Mouse (Mus musculus) midbrain, postnatal 0 days (tissue): ENCODE data around the gene Plekhb1. TPM values are rescaled to one million over a fixed set of nuclear protein-coding genes. Genes with fewer than 3 reads are reported as not detected.

Experiments used
- ATAC-seq: fragments of 200-750 bp; cut with Nextera tagmentation; 2 replicates; pipeline ENCODE4 v1.8.0; 2017; ENCODE audit warnings: moderate number of reproducible peaks, mild to moderate bottlenecking, moderate TSS enrichment, moderate library complexity; ENCODE audit not compliant: low FRiP score
- DNase-seq: peaks from one replicate; pipeline ENCODE4 v3.0.0-alpha.2; 2015; ENCODE audit warnings: low spot score
- H3K27ac ChIP-seq: fragments of 300-500 bp; sonication (generic); 2 replicates; pipeline ENCODE4 v1.5.1; 2014; ENCODE audit warnings: low read depth, mild to moderate bottlenecking, low read length, mixed read lengths
- H3K27me3 ChIP-seq: fragments of 300-500 bp; sonication (generic); 2 replicates; pipeline ENCODE4 v1.6.1; 2014; ENCODE audit warnings: low read length, control low read depth, mixed read lengths; ENCODE audit not compliant: insufficient read depth
- H3K36me3 ChIP-seq: fragments of 300-500 bp; sonication (generic); 2 replicates; pipeline ENCODE4 v1.6.1; 2014; ENCODE audit warnings: low read length, control low read depth, mixed read lengths; ENCODE audit not compliant: insufficient read depth
- H3K4me1 ChIP-seq: fragments of 300-500 bp; sonication (generic); 2 replicates; pipeline ENCODE4 v1.6.1; 2014; ENCODE audit warnings: mild to moderate bottlenecking, control low read depth, antibody characterized with exemption, low read length, mixed read lengths; ENCODE audit not compliant: insufficient read depth
- H3K4me2 ChIP-seq: fragments of 300-500 bp; sonication (generic); 2 replicates; pipeline ENCODE4 v1.6.1; 2014; ENCODE audit warnings: low read depth, mild to moderate bottlenecking, low read length, mixed read lengths; ENCODE audit not compliant: poor library complexity, severe bottlenecking
- H3K4me3 ChIP-seq: fragments of 300-500 bp; sonication (generic); 2 replicates; pipeline ENCODE4 v1.5.1; 2014; ENCODE audit warnings: low read depth, mild to moderate bottlenecking, low read length, moderate library complexity
- H3K9ac ChIP-seq: fragments of 300-500 bp; sonication (generic); replicated peaks from 2 replicates; pipeline ENCODE4 v1.6.1; 2014; ENCODE audit warnings: mild to moderate bottlenecking, low read length, moderate library complexity, mixed read lengths; ENCODE audit not compliant: poor library complexity, severe bottlenecking
- H3K9me3 ChIP-seq: fragments of 300-500 bp; sonication (generic); 2 replicates; pipeline ENCODE4 v1.6.1; 2016; ENCODE audit warnings: low read length, control low read depth
- CTCF ChIP-seq: IDR thresholded peaks from 2 replicates; pipeline ENCODE4 v1.5.1; 2016; ENCODE audit warnings: antibody characterized with exemption, mild to moderate bottlenecking
- WGBS: fragments of 180-500 bp; shearing (Covaris S2); extraction: QIAGEN DNeasy Blood & Tissue Kit; methylation state at CpG from one replicate; pipeline ENCODE4 v1.1.7; 2014; 5-methylcytosine and 5-hydroxymethylcytosine counted together
- polyA plus RNA-seq: library from polyadenylated mRNA; unstranded; fragments of >200 nt; fragmentation: Nextera tagmentation; extraction: Ambion mirVana; gene quantifications from 2 replicates; pipeline ENCODE4 v1.2.1, GENCODE M21; 2015
- total RNA-seq: library from RNA; depleted of rRNA; stranded (reverse); fragments of >200 nt; gene quantifications from 2 replicates; pipeline ENCODE4 v1.2.3, GENCODE M21; 2014; rRNA removed

The Plekhb1 gene
- total and polyA plus RNA-seq, 2 experiments from 2014 or later = 29.9 to 46.1 TPM

GRCm38 (mm10) chr7:100607214-100608129 lies 54.7 kb downstream of the Plekhb1 start, which contains the start of gene Rab6a:
Rab6a (plus strand) TSS chr7:100607410.
- H3K4me2 ChIP-seq = peak within 1 kb of the TSS; percentile 60
- H3K9ac ChIP-seq = peak within 1 kb of the TSS; percentile 100
- peak; percentile 99 for DNase-seq
- peak within 1 kb of the TSS; percentile 99 for H3K27ac ChIP-seq
- ATAC-seq = peak; percentile 97
- under 1% methylated on average over 94 of the region's 105 CpGs for WGBS
- H3K36me3 ChIP-seq = no peaks in the 10 kb centered on the region
- TF ChIP-seq CTCF = peak; percentile 62
- no peaks in the 10 kb centered on the region for H3K27me3 ChIP-seq
- H3K4me1 ChIP-seq = peaks cover 9% of the 10 kb centered on the region; the same call in 1 of the 2 replicates
- H3K4me3 ChIP-seq = peak within 1 kb of the TSS; percentile 99
- H3K9me3 ChIP-seq = no peaks in the 10 kb centered on the region

- DNase-seq (no peak), ATAC-seq (no peak)
- Histone ChIP-seq H3K4me3 (no peak overlapping the region), H3K27me3 (no peaks in the 10 kb centered on the region), H3K4me2 (no peak overlapping the region), H3K4me1 (no peaks in the 10 kb centered on the region), H3K9me3 (no peaks in the 10 kb centered on the region), H3K9ac (no peak overlapping the region), H3K36me3 (no peaks in the 10 kb centered on the region), H3K27ac (no peak overlapping the region)
- TF ChIP-seq CTCF = no peak
- 85% methylated on average over 5 of the region's 5 CpGs for WGBS
These were observed 62.0 kb downstream of the Plekhb1 start for GRCm38 (mm10) chr7:100600211-100600610.

GRCm38 (mm10) chr7:100593349-100593748 lies 68.9 kb downstream of the Plekhb1 start:
- TF ChIP-seq CTCF = no peak
- no peak overlapping the region for H3K4me2 ChIP-seq
- no peak for DNase-seq
- H3K4me1 ChIP-seq = no peaks in the 10 kb centered on the region
- H3K27ac ChIP-seq = no peak overlapping the region
- H3K27me3 ChIP-seq = no peaks in the 10 kb centered on the region
- no peaks in the 10 kb centered on the region for H3K9me3 ChIP-seq
- ATAC-seq = no peak
- H3K9ac ChIP-seq = no peak overlapping the region
- H3K36me3 ChIP-seq = no peaks in the 10 kb centered on the region
- H3K4me3 ChIP-seq = no peak overlapping the region

Other genes starting within 250 kb of the Plekhb1 start
- not detected in 2 replicates for gene Ucp3, start 189.4 kb downstream of the Plekhb1 start, total RNA-seq
- 0.06 and 0.16 TPM in 2 replicates for gene Ucp3, start 189.4 kb downstream of the Plekhb1 start, polyA plus RNA-seq
- 93.0 and 118 TPM in 2 replicates for gene Ucp2, start 169.1 kb downstream of the Plekhb1 start, total RNA-seq
- gene Ucp2, start 169.1 kb downstream of the Plekhb1 start, polyA plus RNA-seq = 99.5 and 99.9 TPM in 2 replicates
- 4.1 and 4.3 TPM in 2 replicates for gene Dnajb13, start 147.5 kb downstream of the Plekhb1 start, total RNA-seq
- gene Dnajb13, start 147.5 kb downstream of the Plekhb1 start, polyA plus RNA-seq = 2.9 and 3.2 TPM in 2 replicates
- 3.9 and 7.5 TPM in 2 replicates for gene Coa4, start 125.3 kb downstream of the Plekhb1 start, total RNA-seq
- 5.7 and 6.5 TPM in 2 replicates for gene Coa4, start 125.3 kb downstream of the Plekhb1 start, polyA plus RNA-seq
- gene Rab6a, start 55.0 kb downstream of the Plekhb1 start, total RNA-seq = 289 and 352 TPM in 2 replicates
- 340 and 363 TPM in 2 replicates for gene Rab6a, start 55.0 kb downstream of the Plekhb1 start, polyA plus RNA-seq
- gene Mrpl48, start 54.1 kb downstream of the Plekhb1 start, total RNA-seq = 33.9 and 47.8 TPM in 2 replicates
- 89.8 and 91.5 TPM in 2 replicates for gene Mrpl48, start 54.1 kb downstream of the Plekhb1 start, polyA plus RNA-seq
- gene Fam168a, start 44.2 kb upstream of the Plekhb1 start, total RNA-seq = 150 and 163 TPM in 2 replicates
- 105 and 106 TPM in 2 replicates for gene Fam168a, start 44.2 kb upstream of the Plekhb1 start, polyA plus RNA-seq
- 7.8 and 9.0 TPM in 2 replicates for gene Relt, start 201.0 kb upstream of the Plekhb1 start, total RNA-seq
- 5.1 and 5.3 TPM in 2 replicates for gene Relt, start 201.0 kb upstream of the Plekhb1 start, polyA plus RNA-seq